Mouse (Mus musculus): ENCODE results near the gene Fggy. TPM values are rescaled to one million over a fixed set of nuclear protein-coding genes. Genes with fewer than 3 reads are reported as not detected.

Fggy gene
- polyA plus RNA-seq, 1 experiment: 2.7 TPM

DNA sequence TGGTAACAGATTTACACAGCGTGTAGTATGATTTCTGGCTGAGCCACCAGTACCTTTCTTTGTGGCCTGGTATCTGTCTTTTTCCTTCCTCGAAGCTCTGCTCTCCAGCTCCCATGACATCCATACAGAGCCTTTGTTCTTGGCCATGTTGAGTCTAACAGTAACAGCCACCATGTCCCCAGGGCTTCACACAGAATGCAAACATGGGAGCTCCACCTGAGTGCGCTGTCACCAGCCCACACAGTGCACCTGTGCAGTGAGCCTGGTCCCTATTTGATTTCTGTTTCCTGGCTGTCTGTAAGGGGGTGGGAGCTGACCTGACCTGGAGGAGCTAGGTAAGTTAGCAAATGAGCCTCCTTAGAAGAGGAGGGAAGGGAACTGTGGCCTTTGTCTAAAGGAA is 290.4 kb downstream of the Fggy start:
- WGBS: 69% methylated on average over 3 of the region's 3 CpGs

DNA sequence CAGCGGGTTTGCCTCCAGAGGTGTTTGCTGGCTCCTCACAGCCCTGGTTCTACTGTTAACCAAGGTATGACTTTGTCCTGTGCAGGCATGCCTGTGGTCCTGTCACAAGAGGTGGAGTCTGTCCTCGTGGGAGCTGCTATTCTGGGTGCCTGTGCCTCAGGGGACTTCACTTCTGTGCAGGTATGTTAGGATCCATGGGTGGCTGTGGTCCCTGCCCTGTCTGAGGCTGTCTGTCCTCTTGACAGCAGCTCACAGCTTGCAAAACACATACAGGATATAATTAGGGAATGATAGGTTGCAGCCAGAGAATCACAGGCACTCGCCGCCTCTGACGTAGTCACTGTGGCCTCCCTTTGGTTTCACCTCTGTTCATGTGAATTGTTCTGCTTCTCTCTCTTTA is 292.2 kb downstream of the Fggy start:
- DNase-seq (ENCODE audit: low read depth in 1 of 2, low spot score in 2 of 2): no peak
- WGBS: 43% methylated on average over 5 of the region's 5 CpGs
- Histone ChIP-seq H3K4me3 (ENCODE audit: extremely low read depth, insufficient read depth, insufficient read length) (no peak overlapping the region), H3K4me1 (ENCODE audit: control insufficient read depth, insufficient read depth, insufficient read length) (peaks cover 26% of the 10 kb centered on the region), H3K27ac (ENCODE audit: insufficient read depth, low read length) (no peak overlapping the region), H3K27me3 (ENCODE audit: control insufficient read depth, insufficient read depth, low read length) (no peaks in the 10 kb centered on the region), H3K36me3 (ENCODE audit: control insufficient read depth, insufficient read depth, low read length) (no peaks in the 10 kb centered on the region)
- TF ChIP-seq POLR2A (IDR thresholded peaks at IDR 0.05; ENCODE audit: low read depth, low read length): no peak
- TF ChIP-seq CTCF (IDR thresholded peaks at IDR 0.05; ENCODE audit: extremely low read depth, insufficient read depth, insufficient read length, insufficient replicate concordance): no peak

More for the DNA sequence above, 290.4 kb downstream of the Fggy start:
- DNase-seq (ENCODE audit: low read depth in 1 of 2, low spot score in 2 of 2): no peak
- TF ChIP-seq POLR2A (IDR thresholded peaks at IDR 0.05; ENCODE audit: low read depth, low read length) (no peak), CTCF (IDR thresholded peaks at IDR 0.05; ENCODE audit: extremely low read depth, insufficient read depth, insufficient read length, insufficient replicate concordance) (no peak)
- H3K36me3 ChIP-seq (ENCODE audit: control insufficient read depth, insufficient read depth, low read length): no peaks in the 10 kb centered on the region
- no peak overlapping the region for H3K27ac ChIP-seq (ENCODE audit: insufficient read depth, low read length)
- H3K4me3 ChIP-seq (ENCODE audit: extremely low read depth, insufficient read depth, insufficient read length): no peak overlapping the region
- no peaks in the 10 kb centered on the region for H3K27me3 ChIP-seq (ENCODE audit: control insufficient read depth, insufficient read depth, low read length)
- peaks cover 26% of the 10 kb centered on the region for H3K4me1 ChIP-seq (ENCODE audit: control insufficient read depth, insufficient read depth, insufficient read length)

DNA sequence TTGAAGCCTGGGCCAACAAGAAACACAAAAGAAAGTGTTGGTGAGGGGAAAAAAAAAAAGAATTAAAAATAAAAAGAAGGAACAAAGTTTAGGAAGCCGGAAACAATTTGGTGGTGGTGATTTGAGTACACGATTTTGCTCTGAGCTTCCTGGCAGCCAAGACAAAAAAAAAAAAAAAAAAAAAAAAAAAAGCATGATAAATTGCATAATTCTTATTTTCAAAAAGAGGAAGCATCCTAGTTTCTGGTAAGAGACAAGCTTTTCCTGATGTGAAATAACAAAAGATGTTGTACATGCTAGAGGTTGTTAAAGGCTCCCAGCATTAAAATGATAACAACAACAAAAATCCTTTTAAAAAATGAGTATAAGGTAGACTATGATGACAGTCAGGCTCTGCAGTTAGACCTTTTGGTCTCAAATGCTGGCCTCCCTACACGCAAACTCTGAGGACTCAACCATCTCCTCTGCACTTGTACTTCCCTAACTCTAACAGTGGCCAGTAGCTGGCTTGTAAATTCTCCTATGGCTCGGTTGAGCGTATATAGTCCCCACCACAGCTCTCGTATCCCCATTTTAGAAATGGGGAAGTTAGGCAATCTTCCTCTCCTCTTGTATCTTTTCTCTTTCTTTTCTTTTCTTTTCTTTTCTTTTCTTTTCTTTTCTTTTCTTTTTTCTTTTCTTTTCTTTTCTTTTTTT is 292.9 kb downstream of the Fggy start:
- H3K36me3 ChIP-seq (ENCODE audit: control insufficient read depth, insufficient read depth, low read length): no peaks in the 10 kb centered on the region
- DNase-seq (ENCODE audit: low read depth in 1 of 2, low spot score in 2 of 2): peak in 1 of 2 experiments; percentile 27

DNA sequence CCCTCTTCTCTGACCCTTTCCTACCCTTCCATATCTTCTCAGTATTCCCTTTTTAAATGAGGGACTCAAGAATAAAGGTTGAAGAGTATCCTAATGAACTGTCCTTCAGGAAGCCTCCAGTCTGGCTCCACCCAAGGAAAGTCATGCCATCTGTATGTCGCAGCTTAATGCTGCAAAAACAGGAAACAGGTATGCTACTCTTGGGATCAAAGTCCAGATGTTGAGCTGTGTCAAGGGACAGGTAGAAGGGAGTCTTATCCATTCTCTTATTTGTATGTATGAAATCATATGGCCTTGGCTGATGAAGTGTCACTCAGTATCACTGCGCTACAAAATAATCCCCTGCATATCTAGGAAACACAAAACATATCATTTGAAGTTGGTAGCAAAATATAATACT is 294.9 kb downstream of the Fggy start:
- Histone ChIP-seq H3K27ac (ENCODE audit: insufficient read depth, low read length) (no peak overlapping the region), H3K36me3 (ENCODE audit: control insufficient read depth, insufficient read depth, low read length) (no peaks in the 10 kb centered on the region), H3K4me1 (ENCODE audit: control insufficient read depth, insufficient read depth, insufficient read length) (peaks cover 11% of the 10 kb centered on the region), H3K4me3 (ENCODE audit: extremely low read depth, insufficient read depth, insufficient read length) (no peak overlapping the region), H3K27me3 (ENCODE audit: control insufficient read depth, insufficient read depth, low read length) (no peaks in the 10 kb centered on the region)
- WGBS: 78% methylated on average over 2 of the region's 2 CpGs
- DNase-seq (ENCODE audit: low read depth in 1 of 2, low spot score in 2 of 2): no peak
- TF ChIP-seq CTCF (IDR thresholded peaks at IDR 0.05; ENCODE audit: extremely low read depth, insufficient read depth, insufficient read length, insufficient replicate concordance) (no peak), POLR2A (IDR thresholded peaks at IDR 0.05; ENCODE audit: low read depth, low read length) (no peak)

More for the DNA sequence above, 292.9 kb downstream of the Fggy start:
- no peaks in the 10 kb centered on the region for H3K27me3 ChIP-seq (ENCODE audit: control insufficient read depth, insufficient read depth, low read length)
- no peak overlapping the region for H3K4me3 ChIP-seq (ENCODE audit: extremely low read depth, insufficient read depth, insufficient read length)
- no peak overlapping the region for H3K27ac ChIP-seq (ENCODE audit: insufficient read depth, low read length)
- TF ChIP-seq POLR2A (IDR thresholded peaks at IDR 0.05; ENCODE audit: low read depth, low read length) (no peak), CTCF (IDR thresholded peaks at IDR 0.05; ENCODE audit: extremely low read depth, insufficient read depth, insufficient read length, insufficient replicate concordance) (no peak)
- 25% methylated on average over 6 of the region's 6 CpGs for WGBS
- peaks cover 26% of the 10 kb centered on the region for H3K4me1 ChIP-seq (ENCODE audit: control insufficient read depth, insufficient read depth, insufficient read length)

DNA sequence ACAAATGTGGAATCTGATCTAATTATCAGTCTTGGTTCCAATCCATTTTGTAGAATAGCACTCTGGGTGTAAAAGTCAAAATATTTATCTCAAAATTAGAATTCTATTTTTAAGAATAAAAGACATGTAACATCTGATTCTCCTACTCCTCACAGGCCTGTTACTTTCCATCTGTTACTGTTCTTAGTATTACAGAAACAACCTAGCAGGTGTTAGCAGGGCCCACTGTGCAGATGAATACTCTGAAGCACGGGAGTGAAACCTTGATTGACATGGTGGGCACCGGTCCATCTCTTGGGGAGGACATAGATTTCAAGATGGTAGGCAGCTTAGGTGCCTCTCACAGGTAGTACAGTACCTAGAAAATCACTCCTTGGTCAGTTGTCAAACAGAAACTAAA is 298.7 kb downstream of the Fggy start:
- DNase-seq (ENCODE audit: low read depth in 1 of 2, low spot score in 2 of 2): no peak
- 90% methylated on average over 2 of the region's 2 CpGs for WGBS
- H3K36me3 ChIP-seq (ENCODE audit: control insufficient read depth, insufficient read depth, low read length): no peaks in the 10 kb centered on the region
- no peaks in the 10 kb centered on the region for H3K4me1 ChIP-seq (ENCODE audit: control insufficient read depth, insufficient read depth, insufficient read length)
- no peak overlapping the region for H3K4me3 ChIP-seq (ENCODE audit: extremely low read depth, insufficient read depth, insufficient read length)
- H3K27me3 ChIP-seq (ENCODE audit: control insufficient read depth, insufficient read depth, low read length): no peaks in the 10 kb centered on the region
- no peak overlapping the region for H3K27ac ChIP-seq (ENCODE audit: insufficient read depth, low read length)
- TF ChIP-seq POLR2A (IDR thresholded peaks at IDR 0.05; ENCODE audit: low read depth, low read length) (no peak), CTCF (IDR thresholded peaks at IDR 0.05; ENCODE audit: extremely low read depth, insufficient read depth, insufficient read length, insufficient replicate concordance) (no peak)

DNA sequence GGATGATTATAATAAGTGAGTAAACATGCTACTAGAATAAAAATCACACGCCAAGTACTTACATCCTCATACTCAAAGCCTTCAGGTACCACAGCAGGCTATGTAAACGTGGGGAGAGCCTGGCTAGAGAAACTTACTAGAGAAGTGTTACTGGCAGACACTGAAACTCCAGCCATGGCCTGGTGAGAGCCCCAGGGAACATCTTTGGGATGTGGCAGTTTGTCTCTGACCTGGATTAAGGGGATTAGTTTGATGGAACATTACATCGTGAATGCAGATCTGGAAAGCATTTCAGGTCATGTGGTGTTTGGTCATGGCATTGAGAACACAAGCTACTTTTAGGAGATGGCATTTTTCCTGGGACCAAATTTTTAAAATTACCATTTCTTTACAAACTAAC is 303.3 kb downstream of the Fggy start:
- Histone ChIP-seq H3K36me3 (ENCODE audit: control insufficient read depth, insufficient read depth, low read length) (no peaks in the 10 kb centered on the region), H3K27ac (ENCODE audit: insufficient read depth, low read length) (no peak overlapping the region), H3K4me1 (ENCODE audit: control insufficient read depth, insufficient read depth, insufficient read length) (no peaks in the 10 kb centered on the region), H3K4me3 (ENCODE audit: extremely low read depth, insufficient read depth, insufficient read length) (no peak overlapping the region), H3K27me3 (ENCODE audit: control insufficient read depth, insufficient read depth, low read length) (no peaks in the 10 kb centered on the region)
- no peak for TF ChIP-seq CTCF (IDR thresholded peaks at IDR 0.05; ENCODE audit: extremely low read depth, insufficient read depth, insufficient read length, insufficient replicate concordance)
- no peak for TF ChIP-seq POLR2A (IDR thresholded peaks at IDR 0.05; ENCODE audit: low read depth, low read length)
- 85% methylated on average over 3 of the region's 3 CpGs for WGBS
- no peak for DNase-seq (ENCODE audit: low read depth in 1 of 2, low spot score in 2 of 2)

DNA sequence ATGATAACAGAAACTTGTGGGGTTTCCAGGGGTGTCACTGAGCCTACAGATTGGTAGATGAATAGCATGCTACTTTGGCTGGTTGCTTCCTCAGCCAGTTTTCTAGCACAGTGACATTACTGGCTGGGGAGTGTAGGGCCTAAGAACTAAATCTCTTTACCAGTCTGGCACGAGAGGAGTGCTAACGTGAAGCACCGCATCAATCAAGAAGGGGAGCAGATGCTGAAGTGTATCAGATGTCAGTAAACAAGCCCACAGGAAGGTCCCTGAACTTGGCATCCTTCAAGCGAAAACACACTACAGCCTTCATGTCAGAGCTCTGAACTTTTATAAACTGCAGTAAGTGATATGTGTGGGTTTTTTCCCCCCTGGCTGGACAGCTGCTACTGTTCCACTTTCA is 303.8 kb downstream of the Fggy start:
- no peak for DNase-seq (ENCODE audit: low read depth in 1 of 2, low spot score in 2 of 2)
- Histone ChIP-seq H3K4me1 (ENCODE audit: control insufficient read depth, insufficient read depth, insufficient read length) (no peaks in the 10 kb centered on the region), H3K4me3 (ENCODE audit: extremely low read depth, insufficient read depth, insufficient read length) (no peak overlapping the region), H3K27ac (ENCODE audit: insufficient read depth, low read length) (no peak overlapping the region), H3K27me3 (ENCODE audit: control insufficient read depth, insufficient read depth, low read length) (no peaks in the 10 kb centered on the region), H3K36me3 (ENCODE audit: control insufficient read depth, insufficient read depth, low read length) (no peaks in the 10 kb centered on the region)
- TF ChIP-seq CTCF (IDR thresholded peaks at IDR 0.05; ENCODE audit: extremely low read depth, insufficient read depth, insufficient read length, insufficient replicate concordance) (no peak), POLR2A (IDR thresholded peaks at IDR 0.05; ENCODE audit: low read depth, low read length) (no peak)
- WGBS: 87% methylated on average over 4 of the region's 4 CpGs
